Mouse (Mus musculus) hindbrain, postnatal 0 days (tissue): Measurements from ENCODE around the gene Dusp2. TPM values are rescaled to one million over a fixed set of nuclear protein-coding genes. Genes with fewer than 3 reads are reported as not detected.
"Not testable (repeated sequence)": the region's sequence is repeated elsewhere in the genome, so short reads cannot be mapped to it uniquely, and the experiment has no call there.

Experiments
- ATAC-seq: fragments of 200-750 bp; cut with Nextera tagmentation; 2 replicates; pipeline ENCODE4 v1.8.0; 2017; ENCODE audit warnings: mild to moderate bottlenecking, moderate TSS enrichment, moderate library complexity
- DNase-seq: peaks from one replicate; pipeline ENCODE4 v3.0.0-alpha.2; 2015; ENCODE audit warnings: low spot score
- H3K27ac ChIP-seq: fragments of 300-500 bp; sonication (generic); 2 replicates; pipeline ENCODE4 v1.5.1; 2014; ENCODE audit warnings: mild to moderate bottlenecking
- H3K27me3 ChIP-seq: fragments of 300-500 bp; sonication (generic); 2 replicates; pipeline ENCODE4 v1.6.1; 2014; ENCODE audit warnings: low read length, mixed read lengths; ENCODE audit not compliant: insufficient read depth
- H3K36me3 ChIP-seq: fragments of 300-500 bp; sonication (generic); 2 replicates; pipeline ENCODE4 v1.6.1; 2014; ENCODE audit warnings: low read length, mixed read lengths; ENCODE audit not compliant: insufficient read depth
- H3K4me1 ChIP-seq: fragments of 300-500 bp; sonication (generic); 2 replicates; pipeline ENCODE4 v1.6.1; 2014; ENCODE audit warnings: antibody characterized with exemption, low read length, mixed read lengths; ENCODE audit not compliant: insufficient read depth
- H3K4me2 ChIP-seq: fragments of 300-500 bp; sonication (generic); 2 replicates; pipeline ENCODE4 v1.6.1; 2014; ENCODE audit warnings: low read depth, mild to moderate bottlenecking, low read length, moderate library complexity, mixed read lengths
- H3K4me3 ChIP-seq: fragments of 300-500 bp; sonication (generic); 2 replicates; pipeline ENCODE4 v1.5.1; 2014; ENCODE audit warnings: low read length
- H3K9ac ChIP-seq: fragments of 300-500 bp; sonication (generic); replicated peaks from 2 replicates; pipeline ENCODE4 v1.6.1; 2014; ENCODE audit warnings: mild to moderate bottlenecking, low read length, moderate library complexity, mixed read lengths
- H3K9me3 ChIP-seq: fragments of 300-500 bp; sonication (generic); 2 replicates; pipeline ENCODE4 v1.6.1; 2016; ENCODE audit warnings: low read length, mixed read lengths
- CTCF ChIP-seq: IDR thresholded peaks from 2 replicates; pipeline ENCODE4 v1.5.1; 2016; ENCODE audit warnings: antibody characterized with exemption, control low read depth, low read depth
- WGBS: fragments of 180-500 bp; shearing (Covaris S2); extraction: QIAGEN DNeasy Blood & Tissue Kit; methylation state at CpG from one replicate; pipeline ENCODE4 v1.1.7; 2014; 5-methylcytosine and 5-hydroxymethylcytosine counted together
- polyA plus RNA-seq: library from polyadenylated mRNA; unstranded; fragments of >200 nt; fragmentation: Nextera tagmentation; extraction: Ambion mirVana; gene quantifications from 2 replicates; pipeline ENCODE4 v1.2.1, GENCODE M21; 2015
- total RNA-seq: library from RNA; depleted of rRNA; stranded (reverse); fragments of >200 nt; gene quantifications from 2 replicates; pipeline ENCODE4 v1.2.3, GENCODE M21; 2014; rRNA removed

The Dusp2 gene
- 8.7 and 14.3 TPM in 2 replicates for total RNA-seq
- polyA plus RNA-seq = 19.4 and 19.9 TPM in 2 replicates

- ATAC-seq (peak; percentile 68), DNase-seq (peak; percentile 78)
- H3K9ac ChIP-seq = peak within 1 kb of the TSS; percentile 69
- no peak for TF ChIP-seq CTCF
- H3K4me1 ChIP-seq = peaks cover 12% of the 10 kb centered on the region
- whole genome bisulfite sequencing = 1% methylated on average over 67 of the region's 76 CpGs
- H3K27ac ChIP-seq = no peak within 1 kb of the TSS
- H3K9me3 ChIP-seq = no peaks in the 10 kb centered on the region
- no peaks in the 10 kb centered on the region for H3K36me3 ChIP-seq
- H3K4me3 ChIP-seq = peak within 1 kb of the TSS; percentile 53
- H3K27me3 ChIP-seq = peaks cover 4% of the 10 kb centered on the region
- peak within 1 kb of the TSS; percentile 82 for H3K4me2 ChIP-seq
These were observed at the start of gene Dusp2 for GRCm38 (mm10) chr2:127335767-127336496. Dusp2 (plus strand) TSS chr2:127336159.

- Histone ChIP-seq H3K4me1 (no peaks in the 10 kb centered on the region), H3K27me3 (no peaks in the 10 kb centered on the region), H3K4me3 (no peak overlapping the region), H3K9me3 (no peaks in the 10 kb centered on the region), H3K27ac (no peak overlapping the region), H3K4me2 (no peak overlapping the region), H3K9ac (no peak overlapping the region), H3K36me3 (peaks cover 53% of the 10 kb centered on the region)
- DNase-seq = no peak
- WGBS = 88% methylated on average over 4 of the region's 4 CpGs
- ATAC-seq = no peak
- TF ChIP-seq CTCF = no peak
These were observed 43.7 kb upstream of the Dusp2 start for GRCm38 (mm10) chr2:127292250-127292649.

GRCm38 (mm10) chr2:127297001-127297805, 38.8 kb upstream of the Dusp2 start:
- ATAC-seq (no peak), DNase-seq (no peak)
- Histone ChIP-seq H3K27ac (no peak overlapping the region), H3K9me3 (no peaks in the 10 kb centered on the region), H3K9ac (no peak overlapping the region), H3K4me3 (no peak overlapping the region), H3K4me1 (no peaks in the 10 kb centered on the region), H3K36me3 (peaks cover 66% of the 10 kb centered on the region), H3K27me3 (no peaks in the 10 kb centered on the region), H3K4me2 (no peak overlapping the region)
- TF ChIP-seq CTCF = no peak
- 89% methylated on average over 7 of the region's 7 CpGs for WGBS

DNA sequence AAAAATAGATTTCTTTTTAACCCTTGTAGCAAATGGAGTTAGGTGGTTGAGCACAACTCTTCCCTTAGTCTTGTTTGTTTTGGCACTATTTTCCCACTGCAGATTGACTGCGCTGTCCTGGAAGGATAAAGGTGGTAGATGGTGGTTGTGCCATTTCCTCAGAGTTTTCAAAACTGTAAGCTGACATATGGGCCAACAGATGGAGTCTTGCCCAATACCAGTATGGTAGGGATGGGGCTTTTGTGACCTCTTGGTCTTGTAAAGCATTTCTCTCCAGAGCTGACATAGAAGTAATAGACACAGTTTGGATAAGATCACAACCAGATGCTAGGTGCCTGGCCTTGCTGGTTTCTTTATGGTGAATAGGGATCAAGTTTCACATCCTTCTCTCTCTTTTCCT, 37.9 kb upstream of the Dusp2 start:
- H3K4me3 ChIP-seq = no peak overlapping the region
- no peak overlapping the region for H3K9ac ChIP-seq
- H3K9me3 ChIP-seq = no peaks in the 10 kb centered on the region
- no peaks in the 10 kb centered on the region for H3K27me3 ChIP-seq
- no peaks in the 10 kb centered on the region for H3K4me1 ChIP-seq
- no peak overlapping the region for H3K27ac ChIP-seq
- ATAC-seq (no peak), DNase-seq (no peak)
- H3K4me2 ChIP-seq = no peak overlapping the region
- WGBS = 97% methylated on average over 1 of the region's 1 CpGs
- no peak for TF ChIP-seq CTCF
- H3K36me3 ChIP-seq = peaks cover 63% of the 10 kb centered on the region

GRCm38 (mm10) chr2:127300701-127301100, 35.3 kb upstream of the Dusp2 start:
- H3K36me3 ChIP-seq = peaks cover 49% of the 10 kb centered on the region
- WGBS = 84% methylated on average over 3 of the region's 3 CpGs
- no peak for TF ChIP-seq CTCF

DNA sequence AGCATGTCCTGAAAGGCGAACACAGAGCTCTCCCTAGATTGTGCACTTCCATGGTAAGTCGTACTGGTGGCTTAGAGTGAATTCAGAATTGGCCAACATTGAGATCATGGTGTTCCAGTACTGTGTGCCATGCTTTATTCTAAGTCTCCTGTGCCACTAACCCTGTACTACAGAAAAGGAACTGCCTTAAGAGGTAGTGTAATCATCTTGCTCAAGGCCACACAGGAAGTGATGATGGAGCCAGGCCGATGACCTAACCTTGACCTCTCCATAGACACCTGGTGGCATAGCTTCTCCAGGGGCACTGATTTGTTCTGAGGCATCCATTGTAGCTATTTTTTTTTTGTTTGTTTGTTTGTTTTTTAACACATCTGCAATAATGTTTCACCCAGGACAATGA, 34.1 kb upstream of the Dusp2 start:
- DNase-seq = no peak
- H3K4me3 ChIP-seq = no peak overlapping the region
- ATAC-seq = no peak
- no peak overlapping the region for H3K27ac ChIP-seq
- no peak for TF ChIP-seq CTCF
- H3K9ac ChIP-seq = no peak overlapping the region
- H3K27me3 ChIP-seq = no peaks in the 10 kb centered on the region
- H3K9me3 ChIP-seq = no peaks in the 10 kb centered on the region
- no peaks in the 10 kb centered on the region for H3K4me1 ChIP-seq
- H3K4me2 ChIP-seq = no peak overlapping the region
- H3K36me3 ChIP-seq = peaks cover 38% of the 10 kb centered on the region
- 96% methylated on average over 3 of the region's 3 CpGs for WGBS

More at GRCm38 (mm10) chr2:127300701-127301100, 35.3 kb upstream of the Dusp2 start:
- no peaks in the 10 kb centered on the region for H3K27me3 ChIP-seq
- no peaks in the 10 kb centered on the region for H3K9me3 ChIP-seq
- H3K4me3 ChIP-seq = no peak overlapping the region
- H3K27ac ChIP-seq = no peak overlapping the region
- DNase-seq = no peak
- no peaks in the 10 kb centered on the region for H3K4me1 ChIP-seq
- H3K9ac ChIP-seq = no peak overlapping the region
- no peak for ATAC-seq
- no peak overlapping the region for H3K4me2 ChIP-seq

GRCm38 (mm10) chr2:127304192-127304591, 31.8 kb upstream of the Dusp2 start:
- peaks cover 16% of the 10 kb centered on the region; the same call in 1 of the 2 replicates for H3K36me3 ChIP-seq
- not testable (repeated sequence) for H3K27me3 ChIP-seq, H3K4me1 ChIP-seq, H3K9me3 ChIP-seq, H3K4me2 ChIP-seq, H3K4me3 ChIP-seq, DNase-seq, H3K9ac ChIP-seq, H3K27ac ChIP-seq, ATAC-seq
- 92% methylated on average over 4 of the region's 4 CpGs for WGBS
